Mouse (Mus musculus): Measurements from ENCODE around the gene Amz2.

- TF ChIP-seq CTCF (IDR thresholded peaks at IDR 0.05), result no peak
- no peak for TF ChIP-seq EP300 (IDR thresholded peaks at IDR 0.05)
Measured at GRCm38 (mm10) chr11:109497990-109498389, 72.2 kb downstream of the Amz2 start.
